Mouse (Mus musculus) lung, adult 2 months (tissue): ENCODE data around the gene Gm21394. TPM values are rescaled to one million over a fixed set of nuclear protein-coding genes. Genes with fewer than 3 reads are reported as not detected.
"Not testable (repeated sequence)": the region's sequence is repeated elsewhere in the genome, so short reads cannot be mapped to it uniquely, and the experiment has no call there.

Experiments used
- DNase-seq: peaks from one replicate; pipeline ENCODE4 v3.0.0; 2022
- H3K4me1 ChIP-seq: fragments of 200-500 bp; 2 replicates; pipeline ENCODE4 v1.6.1; 2011; ENCODE audit warnings: low read length; ENCODE audit not compliant: control insufficient read depth, insufficient read depth
- H3K4me3 ChIP-seq: fragments of 200-500 bp; replicated peaks from 2 replicates; pipeline ENCODE3; 2011; ENCODE audit warnings: low read depth, mild to moderate bottlenecking, control low read depth, low read length; ENCODE audit errors: extremely low read depth
- WGBS: fragments of 180-500 bp; shearing (Covaris S2); methylation state at CpG from one replicate; pipeline ENCODE4 v1.1.7; 2018; 5-methylcytosine and 5-hydroxymethylcytosine counted together
- polyA plus RNA-seq: library from polyadenylated mRNA; depleted of rRNA; stranded (reverse); fragments of >200 nt; gene quantifications from 2 replicates; pipeline ENCODE4 v1.2.3, GENCODE M21; 2012; rRNA removed

Gene Gm21394
- not detected in 2 replicates for polyA plus RNA-seq

GRCm38 (mm10) chrY:84564807-84565206 is at the start of gene Gm21394:
Gm21394 (minus strand) TSS chrY:84564907.
- H3K4me1 ChIP-seq, DNase-seq, H3K4me3 ChIP-seq: not testable (repeated sequence)
- WGBS: no CpG with 5 or more reads among the region's 4 CpGs

Other genes starting within 250 kb of the Gm21394 start
- gene Gm21409, start 181.8 kb upstream of the Gm21394 start, polyA plus RNA-seq: not detected in 2 replicates